Mouse (Mus musculus): Measurements from ENCODE around the gene Cdca8. TPM values are rescaled to one million over a fixed set of nuclear protein-coding genes. Genes with fewer than 3 reads are reported as not detected.
"Not testable (repeated sequence)": the region's sequence is repeated elsewhere in the genome, so short reads cannot be mapped to it uniquely, and the experiment has no call there.

Cdca8 gene
- 8.4 and 15.2 TPM in 2 replicates for total RNA-seq (2021)
- long read RNA-seq, transcript Cdca8-202 (10 exons, 1,626 nt): major isoform, 12 of 12 reads
- long read RNA-seq, partial matches to known transcripts: 0 of 12 reads
- long read RNA-seq, other reads (novel, unspliced or antisense): 0 of 12 reads

DNA sequence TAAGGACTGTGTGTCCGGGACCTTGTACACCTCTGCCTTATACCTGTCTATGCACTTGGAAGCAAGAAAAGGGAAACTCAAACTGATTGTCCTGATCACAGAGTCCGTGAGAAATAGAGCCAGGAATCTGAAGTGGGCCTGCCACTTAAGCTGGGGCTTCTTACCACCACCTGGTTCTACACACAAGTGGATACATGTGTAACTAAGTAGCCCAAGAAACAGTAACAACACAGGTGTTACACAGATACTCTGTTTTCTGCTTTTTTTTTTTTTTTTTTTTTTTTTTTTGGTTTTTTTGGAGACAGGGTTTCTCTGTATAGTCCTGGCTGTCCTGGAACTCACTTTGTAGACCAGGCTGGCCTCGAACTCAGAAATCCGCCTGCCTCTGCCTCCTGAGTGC, at the start of gene Cdca8:
Gene Cdca8, minus strand, starts transcription at position 101 of the 400 bp plus-strand sequence.
- DNase-seq: not testable (repeated sequence)

DNA sequence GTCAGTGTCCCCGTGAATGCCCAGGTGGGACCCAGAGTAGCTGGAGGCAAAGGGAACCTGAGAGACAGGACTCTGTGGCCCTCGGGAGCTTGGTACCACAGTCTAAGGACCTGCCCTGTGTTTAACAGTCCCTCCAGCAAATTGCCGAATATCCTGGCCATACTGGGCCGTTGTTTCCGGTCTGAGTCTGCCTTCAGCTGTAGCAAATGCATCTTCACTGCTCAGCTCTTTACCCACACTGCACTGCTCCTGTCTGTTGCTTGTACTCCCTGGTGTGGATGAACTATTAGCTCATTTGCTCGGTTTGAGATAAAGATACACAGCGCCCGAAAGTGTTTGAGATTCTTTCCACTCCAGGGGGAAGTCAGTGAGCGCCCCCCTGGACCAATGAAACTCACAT, 49.3 kb upstream of the Cdca8 start:
- DNase-seq: no peak

DNA sequence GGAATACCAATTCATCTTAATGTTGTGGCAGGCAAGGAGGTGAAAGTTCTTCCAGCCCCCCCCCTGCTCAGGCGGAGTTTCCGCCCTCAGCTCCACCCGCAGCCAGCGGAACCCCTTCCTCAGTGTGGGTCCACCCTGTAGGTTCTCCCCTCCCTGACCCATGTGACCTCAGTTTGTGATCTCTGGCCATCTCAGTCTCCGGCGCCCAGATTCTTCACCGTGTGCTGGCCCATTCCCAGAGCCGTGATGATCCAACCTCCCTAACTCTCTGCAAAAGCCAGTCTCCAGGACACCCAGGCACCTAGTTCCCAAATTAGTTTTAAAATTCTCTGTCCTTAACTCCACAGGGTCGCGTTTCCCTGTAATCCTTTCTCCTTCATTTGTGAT, 48.6 kb upstream of the Cdca8 start:
- no peak for DNase-seq

DNA sequence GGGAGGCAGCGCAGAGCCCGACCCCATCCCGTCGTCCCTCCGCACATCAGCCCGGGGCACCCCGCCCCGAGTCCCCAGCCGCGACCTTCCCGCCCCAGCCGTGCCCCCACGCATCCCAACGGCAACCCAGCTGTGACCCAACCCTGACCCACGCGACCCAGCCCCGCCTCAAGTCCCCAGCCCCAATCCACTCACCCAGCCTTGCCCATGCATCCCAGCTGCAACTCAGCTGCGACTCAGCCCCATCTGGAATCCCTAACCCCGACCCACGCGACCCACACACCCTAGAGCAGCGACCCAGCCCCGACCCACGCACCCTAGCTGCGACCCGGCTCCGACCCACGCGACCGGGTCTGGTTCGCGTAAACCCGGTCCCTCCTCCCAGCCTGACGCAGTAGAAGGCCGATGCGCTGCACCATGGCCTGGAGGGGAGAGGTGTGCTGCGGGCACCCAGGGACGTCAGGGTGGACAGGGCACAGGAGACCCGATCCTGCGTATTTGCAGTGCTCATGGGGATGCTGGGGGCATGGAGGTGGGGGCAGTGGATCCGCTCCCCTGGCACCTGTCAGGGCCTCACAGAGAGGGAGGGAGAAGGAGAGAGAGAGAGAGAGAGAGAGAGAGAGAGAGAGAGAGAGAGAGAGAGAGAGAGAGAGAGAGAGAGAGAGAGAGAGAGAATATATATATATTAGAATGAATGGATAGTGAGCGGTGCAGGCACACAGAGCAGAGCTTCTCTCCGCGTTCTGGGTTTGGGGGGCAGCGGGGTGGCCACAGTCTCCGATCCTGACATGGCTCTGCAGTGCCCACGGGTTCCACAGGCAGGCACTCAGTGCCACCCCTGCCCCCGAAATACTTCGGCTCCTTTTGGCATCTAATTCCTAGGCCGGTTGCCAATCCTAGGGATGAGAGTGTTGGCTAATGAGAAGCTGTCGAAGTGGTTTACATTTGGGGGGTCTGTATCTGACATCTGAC, 47.9 kb upstream of the Cdca8 start:
- no peak for DNase-seq

DNA sequence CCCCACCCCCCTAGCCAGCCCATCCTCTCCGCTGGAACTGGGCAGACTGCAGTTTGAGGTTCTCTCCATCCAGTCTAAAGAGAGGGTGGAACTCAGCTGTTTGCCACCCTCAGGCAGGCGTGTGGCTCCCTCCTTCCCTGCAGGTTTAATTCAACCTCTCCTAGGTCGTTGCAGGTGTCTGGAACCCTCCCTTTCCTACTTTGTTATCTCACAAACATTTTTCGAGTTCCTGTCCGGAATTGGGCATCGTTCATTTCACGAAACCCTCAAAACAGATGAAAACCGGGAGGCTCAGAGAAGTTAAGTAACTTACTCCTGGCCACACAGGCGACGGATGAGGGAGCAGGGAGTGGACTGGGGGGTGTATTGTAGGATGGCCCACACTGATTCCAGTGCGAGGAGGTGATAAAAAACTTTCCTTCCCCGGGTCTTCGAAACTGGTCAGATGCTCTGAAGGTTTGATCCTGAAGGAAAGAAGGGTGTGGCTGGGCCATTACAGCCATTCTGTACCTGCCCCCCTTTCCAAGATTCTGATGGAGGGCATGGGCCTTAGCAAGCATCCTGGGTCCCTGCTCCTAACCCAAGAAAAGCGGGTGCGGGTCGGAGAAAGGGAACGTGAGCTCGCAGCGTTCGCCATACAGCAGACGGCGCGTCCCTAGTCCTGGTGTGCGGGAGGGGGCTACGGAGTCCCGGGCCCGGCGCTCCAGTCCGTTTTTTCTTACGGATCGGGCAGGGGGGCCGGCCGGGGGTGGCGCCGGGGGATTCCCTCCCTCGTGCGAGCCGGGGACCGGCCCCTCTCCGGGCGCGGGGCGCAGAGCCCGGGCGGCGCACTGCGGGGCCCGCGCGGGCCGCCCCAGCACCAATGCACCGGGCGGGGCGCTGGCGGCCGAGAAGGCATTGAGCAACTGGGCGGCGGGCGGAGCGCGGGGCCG, 46.8 kb upstream of the Cdca8 start, which contains the start of gene Rspo1:
Gene Rspo1, plus strand, starts transcription at position 760 of the 932 bp plus-strand sequence.
- DNase-seq: peak; percentile 26

DNA sequence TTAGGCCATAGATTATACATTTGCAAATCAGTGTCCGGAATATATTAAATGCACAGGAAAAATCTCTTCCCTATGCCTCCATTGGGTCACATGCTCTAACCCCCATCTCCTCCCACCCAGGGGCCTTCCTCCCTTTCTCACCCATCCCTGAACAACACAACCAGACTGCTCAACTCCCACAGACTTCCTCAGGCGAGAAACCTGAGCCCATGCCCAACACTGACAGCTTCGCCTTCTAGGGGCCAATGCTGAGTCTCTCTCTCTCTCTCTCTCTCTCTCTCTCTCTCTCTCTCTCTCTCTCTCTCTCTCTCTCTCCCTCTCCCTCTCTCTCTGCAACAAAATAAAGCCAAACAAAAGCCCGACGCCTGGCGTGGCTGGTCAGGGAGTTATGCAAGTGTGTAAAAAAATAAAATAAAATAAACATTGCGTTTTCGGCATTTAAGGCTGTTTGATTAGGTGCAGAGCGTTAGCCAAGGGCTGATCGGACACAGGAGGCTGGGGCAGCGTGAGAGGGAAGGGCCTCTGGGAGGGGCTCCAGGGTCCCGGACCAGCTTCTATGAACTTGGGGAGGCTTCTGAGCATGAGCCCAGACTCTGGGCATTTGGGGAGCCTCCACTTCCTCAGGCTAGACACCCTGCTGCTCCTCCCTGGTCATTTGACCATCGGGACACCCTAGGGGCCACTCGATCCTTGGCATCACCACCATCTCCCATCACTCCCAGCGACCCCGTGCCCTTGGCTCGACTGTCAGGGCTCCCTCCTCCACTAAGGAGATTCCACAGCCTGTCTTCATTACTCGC, 46.0 kb upstream of the Cdca8 start:
- DNase-seq: no peak

DNA sequence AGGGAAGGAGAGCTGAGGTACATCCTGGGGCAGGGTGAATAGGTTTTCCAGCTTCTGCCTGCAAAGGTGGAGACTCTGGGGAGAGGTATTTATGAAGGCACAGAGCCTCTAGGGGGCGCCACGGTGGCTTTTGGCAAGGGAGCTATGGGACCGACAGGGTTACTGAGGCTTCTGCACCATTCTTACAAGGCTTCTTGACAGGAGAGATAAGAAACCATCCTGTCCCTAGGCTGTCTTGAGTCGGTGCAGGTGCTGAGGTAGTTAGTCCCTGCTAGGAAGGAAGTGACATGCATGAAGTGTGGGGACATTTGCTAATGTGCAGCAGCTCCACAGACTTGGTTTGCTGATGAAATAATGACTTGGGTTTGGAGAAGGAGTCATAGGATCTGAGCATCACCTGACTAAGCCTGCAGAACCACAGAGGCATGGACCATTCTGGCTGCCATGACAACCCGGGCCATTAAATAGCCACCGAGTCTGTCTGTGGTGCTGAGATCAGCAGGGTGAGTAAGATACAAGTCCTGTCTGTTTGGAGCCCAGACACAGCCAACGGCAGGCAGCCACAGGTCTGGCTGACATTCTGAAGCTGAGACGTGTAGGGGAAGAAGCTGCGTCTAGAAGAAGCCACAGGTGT, 44.9 kb upstream of the Cdca8 start:
- DNase-seq: peak; percentile 27

DNA sequence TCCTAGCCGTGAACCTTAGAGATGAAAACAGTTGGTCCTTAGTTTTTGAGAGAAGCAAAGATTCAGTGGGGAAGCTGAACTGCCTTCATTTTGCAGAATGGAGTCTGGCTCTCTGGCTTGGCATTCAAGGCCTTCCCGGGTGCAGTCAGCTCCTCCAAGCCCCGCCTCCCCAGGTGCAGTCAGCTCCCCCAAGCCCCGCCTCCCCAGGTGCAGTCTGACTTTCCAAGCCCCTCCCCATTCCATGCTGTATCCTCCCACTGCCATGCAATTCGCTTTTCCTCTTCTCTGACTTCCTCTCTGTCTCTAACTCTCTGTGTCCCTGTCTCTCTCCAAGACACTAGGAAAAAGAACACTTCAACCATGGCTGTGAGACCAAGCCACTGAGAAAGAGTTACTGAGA, 39.1 kb upstream of the Cdca8 start:
- DNase-seq: peak; percentile 20

DNA sequence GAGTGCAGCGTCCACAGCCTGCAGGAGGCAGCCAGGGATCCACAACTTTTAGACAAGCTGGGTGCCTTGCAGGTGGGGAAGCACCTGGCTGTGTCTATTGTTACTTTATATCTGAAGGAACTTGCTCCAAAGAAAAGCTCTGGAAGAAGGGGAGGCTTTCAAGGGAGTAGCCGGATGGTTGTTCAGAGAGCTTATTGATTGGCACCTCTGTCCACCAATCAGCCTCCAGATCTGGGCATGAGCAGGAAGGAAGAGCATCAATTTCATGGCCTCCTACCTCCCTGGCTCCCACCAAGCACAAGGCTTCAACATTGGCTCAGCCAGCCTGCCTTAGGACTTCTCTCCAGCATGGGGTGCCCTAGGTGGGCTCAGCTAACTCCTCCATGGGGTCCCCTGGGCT, 34.2 kb upstream of the Cdca8 start:
- DNase-seq: no peak

DNA sequence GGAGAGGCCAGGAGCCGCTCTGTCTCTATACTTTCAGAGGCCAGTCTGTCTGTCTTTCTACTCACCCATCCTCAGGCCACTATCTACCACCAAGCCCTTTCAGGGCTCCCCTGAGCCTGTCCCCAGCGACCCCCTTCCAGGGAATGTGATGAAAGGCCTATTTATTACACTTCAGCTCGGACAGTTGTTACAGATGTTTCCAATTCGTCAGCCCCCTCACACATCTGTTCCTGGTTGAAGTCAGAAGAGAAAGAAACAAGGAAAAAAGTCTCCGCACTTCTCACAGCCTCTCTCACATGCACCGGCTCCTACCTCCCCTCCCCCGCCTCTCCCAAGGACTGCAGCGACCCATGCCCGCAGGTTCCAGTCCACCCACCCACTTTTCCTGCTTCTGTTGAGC, 33.2 kb upstream of the Cdca8 start:
- DNase-seq: no peak

DNA sequence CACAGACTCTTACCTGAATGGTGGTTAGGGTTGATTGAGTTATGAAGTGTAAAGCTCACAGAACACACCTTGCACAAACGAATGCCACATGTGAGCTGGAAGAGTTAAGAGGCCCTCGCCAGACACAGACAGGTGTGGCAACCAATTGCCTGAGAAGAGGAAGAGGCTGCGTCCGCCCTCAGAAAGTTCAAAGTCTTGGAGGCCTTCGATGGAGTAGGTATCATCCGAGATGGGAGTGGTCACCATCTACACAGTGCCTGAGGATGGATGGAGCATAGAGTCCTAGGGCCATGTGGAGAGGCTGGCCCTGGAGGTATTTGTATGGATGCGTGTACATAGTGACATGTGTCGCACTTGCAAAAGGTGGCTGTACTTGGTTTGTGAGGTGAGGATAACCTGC, 32.0 kb upstream of the Cdca8 start:
- DNase-seq: no peak

DNA sequence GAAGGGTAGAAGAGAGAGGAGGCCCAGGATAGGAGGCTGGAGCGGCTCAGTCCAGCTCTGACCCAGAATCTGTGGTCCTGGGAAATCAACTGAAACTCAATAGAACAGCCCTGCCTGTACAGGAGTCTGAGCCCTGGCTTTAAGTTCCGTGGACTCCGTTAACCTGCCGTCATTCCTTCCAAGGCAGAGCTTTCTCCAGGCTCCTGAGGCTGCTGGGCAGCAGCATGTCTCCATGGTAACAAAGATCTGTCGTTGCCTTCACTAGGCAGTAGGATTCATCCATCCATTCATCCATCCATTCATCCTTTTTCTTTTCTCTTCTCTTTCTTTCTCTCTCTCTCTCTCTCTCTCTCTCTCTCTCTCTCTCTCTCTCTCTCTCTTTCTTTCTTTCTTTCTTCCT, 31.6 kb upstream of the Cdca8 start:
- DNase-seq: no peak

DNA sequence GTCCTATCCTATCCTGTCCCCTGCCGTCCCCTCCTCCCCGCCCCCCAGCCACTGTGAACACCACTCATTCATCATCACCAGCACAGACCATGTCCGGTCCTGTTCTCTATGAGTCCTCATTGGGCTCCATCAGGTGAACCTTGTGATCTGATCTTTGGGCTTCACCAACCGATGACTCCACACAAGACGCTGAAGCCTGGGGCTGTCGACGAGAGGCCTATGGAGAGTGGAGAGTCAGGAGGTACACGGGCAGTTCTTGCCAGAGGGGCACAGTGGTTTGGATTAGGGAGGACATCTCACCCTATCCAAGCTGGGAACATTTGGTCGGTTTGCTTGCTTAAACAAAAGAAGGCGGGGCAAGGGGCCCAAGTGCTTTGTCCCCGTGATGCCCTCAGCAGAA, 31.1 kb upstream of the Cdca8 start:
- DNase-seq: no peak

DNA sequence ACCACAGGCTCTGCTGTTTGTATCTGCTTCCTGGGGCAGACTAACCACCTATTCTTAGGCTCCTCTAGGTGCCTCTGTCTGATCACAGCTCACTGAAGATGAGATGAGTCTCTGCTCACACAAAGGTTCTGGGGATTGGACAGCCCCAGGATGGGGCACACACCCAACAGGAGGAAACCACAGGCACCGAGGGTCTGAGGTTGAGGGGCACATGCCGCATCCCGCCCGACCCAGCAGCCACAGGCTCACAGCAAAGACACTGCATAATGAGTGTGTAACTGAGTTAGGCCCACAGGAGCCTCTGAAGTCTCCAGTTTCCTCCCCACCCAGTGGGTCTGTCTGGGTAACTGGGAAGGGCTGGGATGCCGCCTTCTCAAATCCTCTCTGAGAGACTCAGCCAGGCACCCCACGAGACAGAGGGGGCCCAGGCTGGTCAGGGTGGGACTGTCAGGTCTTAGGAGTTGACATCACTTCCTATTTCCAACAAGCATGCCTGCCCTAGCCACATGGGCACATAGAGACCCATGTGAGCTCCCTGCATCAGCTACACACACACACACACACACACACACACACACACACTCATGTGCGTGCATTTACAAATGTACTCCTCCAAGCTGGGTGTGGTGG, 30.2 kb upstream of the Cdca8 start:
- DNase-seq: no peak

DNA sequence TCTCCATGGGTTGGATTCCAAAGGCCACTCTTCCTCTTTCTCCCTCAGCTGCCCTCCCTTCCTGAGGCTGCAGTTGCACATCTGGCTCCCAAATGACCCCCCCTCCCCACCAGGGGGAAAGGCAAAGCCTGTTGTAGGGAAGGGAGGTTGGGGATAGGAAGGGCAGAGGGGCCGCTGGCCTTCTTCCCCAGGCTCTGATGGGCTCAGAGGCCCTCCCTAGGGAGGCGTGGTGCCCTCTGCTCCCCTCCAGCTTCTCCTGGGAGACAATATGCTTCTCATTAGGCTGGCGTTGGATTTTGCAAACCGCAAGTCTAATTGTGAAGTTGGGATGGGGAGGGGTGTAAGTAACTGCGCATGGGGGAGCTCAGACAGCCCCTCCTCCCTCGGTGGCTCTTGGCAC, 29.6 kb upstream of the Cdca8 start:
- DNase-seq: no peak

DNA sequence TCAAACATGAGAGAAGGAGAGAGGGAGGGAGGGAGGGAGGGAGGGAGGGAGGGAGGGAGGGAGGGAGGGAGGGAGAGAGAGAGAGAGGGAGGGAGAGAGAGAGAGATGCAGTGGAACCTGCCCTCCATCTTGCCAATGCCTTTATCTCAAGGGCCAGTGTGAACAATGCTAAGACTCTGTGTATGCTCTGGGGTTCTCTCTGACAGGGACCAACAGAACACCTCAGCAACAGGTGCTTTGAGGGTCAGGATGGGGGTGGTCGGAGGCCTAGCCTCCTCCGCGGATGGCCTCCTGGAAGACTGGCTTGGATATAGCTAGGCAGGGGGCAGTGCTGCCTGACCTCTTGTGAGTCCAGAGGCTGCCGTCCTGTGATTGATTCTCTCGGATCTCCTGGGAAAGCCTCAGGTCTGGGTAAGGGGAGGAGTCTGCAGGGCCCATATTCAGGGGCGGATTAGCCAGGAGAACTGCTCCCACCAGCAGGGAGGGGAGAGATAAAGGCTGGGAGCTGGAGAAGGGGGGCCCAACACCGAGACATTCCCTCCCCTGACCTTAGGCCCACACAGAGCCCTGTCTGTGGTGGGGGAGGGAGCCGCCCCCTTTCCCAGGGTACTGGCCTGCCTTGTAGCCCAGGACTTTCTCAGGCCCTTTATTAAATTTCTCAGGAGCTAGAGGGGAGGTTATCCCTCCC, 25.9 kb upstream of the Cdca8 start:
- DNase-seq: no peak

DNA sequence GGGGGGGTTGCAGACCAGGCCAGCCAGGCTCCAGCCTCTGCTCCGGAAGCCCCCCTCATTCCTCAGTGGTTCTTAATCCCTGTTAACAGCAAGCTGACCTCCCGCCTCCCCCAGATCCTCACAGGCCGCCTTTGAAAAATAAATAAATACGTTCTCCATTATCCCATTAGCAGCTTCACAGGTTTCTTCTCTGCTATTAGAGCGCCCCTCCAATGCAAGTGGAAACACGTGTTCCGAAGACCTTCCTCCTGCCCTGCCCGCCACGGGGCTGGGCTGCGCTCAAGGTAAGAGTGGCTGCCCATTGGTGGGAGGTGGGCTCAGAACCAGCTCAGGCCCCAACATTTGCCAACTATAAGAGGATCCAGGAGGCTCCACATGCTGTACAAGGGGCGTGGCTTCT, 23.5 kb upstream of the Cdca8 start:
- DNase-seq: no peak

DNA sequence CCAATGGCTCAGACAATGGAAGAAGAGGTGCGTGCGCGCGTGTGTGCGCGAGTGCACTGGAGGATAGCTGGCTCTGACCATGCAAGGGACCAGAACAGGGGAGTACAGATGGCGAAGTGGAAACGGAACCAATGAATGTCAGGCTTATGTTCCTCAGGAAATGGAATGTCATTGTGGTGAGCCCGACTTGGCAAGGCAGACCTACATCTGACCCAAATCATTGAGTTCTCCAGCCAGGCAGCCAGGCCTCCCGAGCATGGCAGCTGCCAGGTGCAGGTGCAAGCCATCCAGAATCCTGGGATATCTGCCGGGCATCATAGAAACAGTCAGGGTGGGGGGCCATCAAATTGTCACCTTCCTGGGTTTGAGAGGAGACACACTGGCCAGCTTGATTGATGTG, 21.8 kb upstream of the Cdca8 start:
- DNase-seq: no peak

DNA sequence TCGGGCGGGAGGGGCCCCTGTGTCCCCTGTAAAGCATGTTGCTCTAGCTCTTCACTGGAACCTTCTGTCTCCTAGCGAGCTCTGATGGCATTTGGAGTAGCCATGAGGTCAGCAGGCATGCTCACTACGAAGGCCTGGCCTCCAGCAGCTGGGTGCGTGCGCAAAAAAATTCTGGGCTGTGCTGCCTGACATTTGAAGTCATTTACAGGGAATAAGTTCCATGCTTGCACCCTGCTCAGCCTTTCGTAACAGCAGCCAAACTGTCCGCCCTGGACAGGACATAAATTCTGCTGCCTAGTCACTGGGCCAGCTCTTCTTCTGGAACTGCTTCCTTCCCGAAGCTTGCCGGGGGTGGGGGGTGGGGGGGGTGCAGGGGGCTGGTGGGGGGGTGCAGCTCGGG, 20.0 kb upstream of the Cdca8 start:
- peak; percentile 64 for DNase-seq

DNA sequence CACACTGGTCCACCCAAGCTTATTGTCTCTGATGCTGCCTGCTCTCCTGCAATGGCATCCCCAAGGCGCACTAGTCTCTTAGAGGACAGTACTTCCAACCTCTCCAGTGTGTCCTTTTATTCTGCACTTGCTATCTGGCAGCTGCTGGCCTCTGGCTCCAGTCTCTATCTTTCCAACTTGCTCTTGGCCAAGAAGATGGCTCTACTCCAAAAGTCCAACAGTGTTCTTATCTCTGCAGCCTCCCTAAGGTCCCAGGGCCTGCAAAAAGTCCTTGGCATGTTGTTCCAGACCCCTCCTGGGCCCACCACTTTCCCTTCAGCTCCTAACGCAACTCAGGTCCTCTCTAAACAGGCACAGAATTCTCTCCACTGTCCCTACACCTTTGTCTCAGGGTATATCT, 18.2 kb upstream of the Cdca8 start:
- no peak for DNase-seq

All from adrenal gland, postnatal 25 days (tissue).